Mouse (Mus musculus) adrenal gland, postnatal 14 days (tissue): ENCODE measurements around the gene Relb. TPM values are rescaled to one million over a fixed set of nuclear protein-coding genes. Genes with fewer than 3 reads are reported as not detected.
A peak's percentile ranks its signal among the peaks of the same experiment; 100 is the strongest.

Experiments
- DNase-seq: peaks from one replicate; pipeline ENCODE4 v3.0.0; 2021; ENCODE audit warnings: mixed read lengths
- long read RNA-seq, 2 experiments: library from polyadenylated mRNA; stranded (forward); transcript quantifications; one replicate each; pipeline ENCODE4 v2.0.0; 2021
- total RNA-seq: library from RNA; stranded (reverse); gene quantifications from 2 replicates; pipeline ENCODE4 v1.2.3, GENCODE M21; 2021

Gene Relb
- 19.3 and 26.2 TPM in 2 replicates for total RNA-seq
- long read RNA-seq, experiment 1, transcript Relb-201 (11 exons, 2,200 nt): major isoform, 31 of 48 reads
- long read RNA-seq, experiment 1, partial matches to known transcripts: 0 of 48 reads
- long read RNA-seq, experiment 1, other reads (novel, unspliced or antisense): 15 of 48 reads
- long read RNA-seq, experiment 2, transcript Relb-201 (11 exons, 2,200 nt): major isoform, 19 of 32 reads
- long read RNA-seq, experiment 2, partial matches to known transcripts: 2 of 32 reads
- long read RNA-seq, experiment 2, other reads (novel, unspliced or antisense): 10 of 32 reads

DNA sequence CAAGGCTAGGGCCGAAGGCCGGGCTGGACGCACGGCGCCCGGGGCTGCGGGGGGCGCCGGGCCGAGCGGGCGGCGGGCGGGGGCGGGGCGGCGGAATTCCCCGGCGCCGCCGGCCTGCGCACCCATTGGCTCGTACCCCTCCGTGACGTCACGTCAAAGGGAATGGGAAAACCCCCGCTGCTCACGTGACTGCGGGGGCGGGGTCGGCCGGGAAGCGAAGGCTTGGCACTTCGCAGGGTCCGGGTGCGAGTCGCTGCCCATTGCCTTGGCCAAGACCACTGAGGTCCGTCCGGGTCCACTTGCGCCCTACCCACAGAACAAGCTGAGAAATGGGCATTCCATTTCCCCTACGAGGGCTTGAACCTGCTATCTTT is at the start of gene Relb:
TSS of gene Relb (minus strand) at position 78 of the 374 bp plus-strand sequence.
- peak; percentile 97 for DNase-seq

DNA sequence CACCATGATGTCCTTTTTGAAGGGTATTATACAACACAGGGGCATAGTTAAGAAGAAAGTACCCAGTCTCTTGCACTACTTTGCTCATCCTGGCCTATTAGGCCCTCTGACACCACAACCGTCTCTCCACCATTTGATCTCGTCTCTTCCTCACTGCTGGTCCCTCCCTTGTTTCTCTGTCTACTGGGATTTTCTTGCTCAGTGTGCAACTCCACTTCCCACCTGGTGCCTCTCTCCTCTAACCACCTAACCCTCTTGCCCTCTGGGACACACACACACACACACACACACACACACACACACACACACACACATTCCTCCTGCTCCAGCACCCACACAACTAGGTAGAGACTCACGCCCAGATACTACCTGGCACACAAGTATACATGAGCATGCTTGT is 49.7 kb upstream of the Relb start:
- no peak for DNase-seq

DNA sequence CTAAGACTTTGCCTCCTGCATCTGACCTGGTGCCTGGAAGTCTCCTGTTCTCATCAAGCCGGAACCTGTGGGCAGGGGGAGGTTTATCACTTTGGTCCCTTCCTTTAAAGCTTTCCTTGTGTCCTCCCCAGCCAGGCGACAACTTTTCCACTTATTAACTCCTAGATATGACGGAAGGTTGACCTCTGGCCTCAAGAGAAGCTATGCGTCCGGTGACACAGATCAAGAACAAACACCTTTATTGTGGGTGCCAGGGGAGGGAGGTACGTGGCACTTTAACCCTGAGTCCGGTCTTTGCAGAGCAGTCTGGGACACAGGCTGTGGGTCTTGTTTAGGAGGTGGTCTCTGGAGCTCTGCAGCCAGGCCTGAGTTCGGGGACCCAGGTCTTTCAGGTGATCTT is 48.6 kb upstream of the Relb start, which contains the start of gene Apoc2:
TSS of gene Apoc2 (minus strand) at position 70 of the 400 bp plus-strand sequence.
- DNase-seq: no peak

DNA sequence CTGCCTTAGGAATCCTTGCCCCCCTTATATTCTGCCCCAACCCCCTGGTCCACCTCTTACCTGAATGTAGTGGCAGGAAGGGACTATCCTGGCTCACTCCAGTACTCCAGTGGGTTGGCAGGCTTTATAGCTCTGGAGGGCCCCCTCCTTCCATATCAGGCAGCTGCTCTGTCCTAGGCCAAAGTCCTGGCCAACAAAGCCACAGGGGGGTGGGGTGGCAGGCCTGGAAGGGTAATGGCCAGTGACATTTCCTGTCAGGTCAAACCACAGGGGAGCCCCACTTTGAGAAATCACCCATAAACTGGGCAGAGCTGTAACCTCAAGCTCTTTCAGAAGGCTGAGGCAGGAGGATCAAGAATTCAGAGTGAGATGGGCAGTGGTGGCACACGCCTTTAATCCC is 47.4 kb upstream of the Relb start:
- DNase-seq: no peak

DNA sequence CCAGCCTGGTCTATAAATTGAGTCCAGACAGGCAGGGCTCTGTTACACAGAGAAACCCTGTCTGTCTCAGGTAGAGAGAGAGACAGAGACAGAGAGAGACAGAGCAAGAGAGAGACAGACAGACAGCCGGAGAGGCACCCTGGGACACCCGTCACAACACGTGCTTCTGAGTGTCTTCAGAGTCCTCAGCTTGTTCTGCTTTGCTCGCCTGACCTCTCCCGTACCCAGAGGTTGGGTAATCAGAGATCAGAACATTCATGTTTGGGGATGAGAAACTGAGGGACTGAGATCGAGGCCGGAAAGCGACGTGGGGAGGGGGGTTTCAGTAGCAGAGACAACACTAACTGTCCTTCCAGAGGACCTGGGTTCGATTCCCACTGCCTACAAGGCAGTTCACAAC is 46.6 kb upstream of the Relb start:
- DNase-seq: no peak

DNA sequence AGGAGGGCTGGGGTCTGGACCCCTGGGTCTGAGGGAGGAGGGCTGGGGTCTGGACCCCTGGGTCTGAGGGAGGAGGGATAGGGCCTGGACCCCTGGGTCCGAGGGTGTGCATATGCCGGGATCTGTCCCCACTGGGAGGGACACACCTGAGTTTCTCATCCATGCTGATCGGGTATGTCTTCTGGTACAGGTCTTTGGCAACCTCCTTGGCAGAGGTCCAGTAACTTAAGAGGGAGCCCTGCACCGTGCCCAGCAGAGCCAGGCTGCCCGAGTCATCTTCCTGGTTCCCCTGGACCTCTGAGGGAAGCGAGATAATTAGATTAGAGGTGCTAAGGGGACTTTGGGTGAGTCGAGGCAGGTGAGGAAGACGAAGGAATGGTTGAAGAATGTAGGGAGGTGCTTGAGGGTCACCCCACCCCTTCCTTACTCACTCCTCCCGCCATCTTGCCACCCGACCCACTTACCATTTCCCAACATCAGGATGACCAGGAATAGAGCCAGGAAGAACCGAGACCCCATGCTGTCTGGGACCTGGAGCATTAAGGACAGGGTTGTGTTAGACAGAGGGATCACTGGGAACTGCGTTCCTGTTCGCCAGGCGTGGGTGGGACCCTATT is 44.0 kb upstream of the Relb start:
- peak; percentile 29 for DNase-seq

DNA sequence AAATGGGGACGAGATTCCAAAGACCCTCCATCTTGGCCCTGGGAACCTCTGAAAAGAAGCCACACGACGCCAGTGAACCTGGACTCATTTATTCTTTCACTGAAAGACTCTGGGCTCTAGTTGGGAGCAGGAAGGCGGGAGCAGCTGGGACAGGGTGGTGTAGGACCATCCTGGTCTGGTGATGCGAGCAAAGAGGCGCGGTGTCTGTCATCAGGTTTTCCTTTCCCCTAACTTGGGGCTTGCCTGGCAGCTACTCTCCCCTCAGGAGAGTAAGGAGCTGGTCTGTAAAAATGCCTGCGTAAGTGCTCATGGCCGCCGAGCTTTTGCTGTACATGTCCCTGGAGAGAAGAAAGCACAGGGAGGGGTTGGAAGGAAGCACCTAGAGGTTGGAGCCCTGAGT is 42.3 kb upstream of the Relb start:
- no peak for DNase-seq

DNA sequence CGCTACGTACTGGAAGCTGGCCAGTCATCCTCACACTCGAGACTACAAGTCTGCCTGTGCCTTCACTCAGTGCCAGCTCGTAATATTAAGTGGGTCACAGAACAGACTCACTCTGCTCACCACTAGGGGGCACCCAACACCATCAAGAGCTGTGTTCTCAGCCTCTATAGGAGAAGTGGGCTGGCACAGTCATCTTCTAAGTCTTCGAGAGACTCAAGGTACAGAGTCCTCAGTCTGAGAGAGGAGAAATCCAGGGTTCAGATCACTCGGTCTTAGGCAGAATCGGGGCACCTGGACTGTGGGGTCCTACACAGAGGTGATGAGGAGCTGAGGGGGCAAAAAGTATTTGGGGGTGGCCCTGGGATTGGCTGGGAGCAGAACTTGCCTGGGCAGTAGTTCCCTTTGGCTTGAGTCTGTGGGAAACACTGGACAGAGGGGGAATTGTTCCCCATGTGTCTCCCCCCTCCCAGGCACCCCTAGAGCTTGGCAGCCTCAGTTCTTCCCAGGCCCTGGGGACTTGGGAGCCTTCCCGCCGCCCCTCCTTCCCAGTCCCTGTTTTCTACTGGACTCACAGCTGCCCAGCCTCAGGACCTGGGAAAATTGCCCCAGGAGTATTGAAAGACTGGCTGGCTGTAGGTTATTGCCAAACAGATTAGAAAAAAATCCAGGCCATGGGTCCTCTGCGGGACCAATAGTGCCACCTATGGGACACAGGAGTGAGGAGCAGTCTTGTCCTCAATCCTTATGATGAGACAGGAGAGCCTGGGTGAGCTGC is 39.9 kb upstream of the Relb start:
- DNase-seq: peak; percentile 96

DNA sequence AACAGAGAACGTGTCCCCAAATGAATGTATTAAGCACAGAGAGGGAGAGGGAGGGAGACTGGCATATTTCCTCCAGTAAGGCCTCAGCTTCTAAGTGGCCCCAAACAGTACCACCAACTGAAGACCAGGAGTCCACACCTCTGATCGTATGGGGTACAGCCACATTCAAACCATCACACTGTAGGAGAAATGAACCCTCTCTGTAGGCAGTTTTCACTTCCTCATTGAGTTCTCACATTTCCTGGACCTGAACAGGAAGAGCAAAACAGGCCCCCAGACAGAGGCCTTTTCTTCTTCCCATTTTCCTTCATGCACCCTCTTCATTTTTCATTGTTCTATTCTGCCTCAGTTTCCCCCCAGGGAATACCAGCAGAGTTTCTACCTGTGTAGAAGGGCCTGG is 38.2 kb upstream of the Relb start:
- DNase-seq: no peak

DNA sequence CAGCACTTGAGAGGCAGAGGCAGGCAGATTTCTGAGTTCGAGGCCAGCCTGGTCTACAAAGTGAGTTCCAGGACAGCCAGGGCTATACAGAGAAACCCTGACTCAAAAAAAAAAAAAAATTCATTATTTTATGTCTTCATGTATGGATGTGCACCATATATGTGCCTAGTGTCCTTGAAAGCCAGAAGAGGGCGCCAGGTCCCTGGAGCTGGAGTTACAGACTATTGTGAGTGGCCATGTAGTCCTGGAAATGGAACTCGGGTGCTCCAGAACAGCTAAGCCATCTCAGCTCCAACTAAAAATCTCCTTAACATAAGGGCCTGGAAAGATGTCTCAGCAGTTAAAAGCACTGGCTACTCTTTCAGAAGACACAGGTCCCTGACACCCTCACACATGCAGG is 37.5 kb upstream of the Relb start:
- DNase-seq: peak; percentile 20

DNA sequence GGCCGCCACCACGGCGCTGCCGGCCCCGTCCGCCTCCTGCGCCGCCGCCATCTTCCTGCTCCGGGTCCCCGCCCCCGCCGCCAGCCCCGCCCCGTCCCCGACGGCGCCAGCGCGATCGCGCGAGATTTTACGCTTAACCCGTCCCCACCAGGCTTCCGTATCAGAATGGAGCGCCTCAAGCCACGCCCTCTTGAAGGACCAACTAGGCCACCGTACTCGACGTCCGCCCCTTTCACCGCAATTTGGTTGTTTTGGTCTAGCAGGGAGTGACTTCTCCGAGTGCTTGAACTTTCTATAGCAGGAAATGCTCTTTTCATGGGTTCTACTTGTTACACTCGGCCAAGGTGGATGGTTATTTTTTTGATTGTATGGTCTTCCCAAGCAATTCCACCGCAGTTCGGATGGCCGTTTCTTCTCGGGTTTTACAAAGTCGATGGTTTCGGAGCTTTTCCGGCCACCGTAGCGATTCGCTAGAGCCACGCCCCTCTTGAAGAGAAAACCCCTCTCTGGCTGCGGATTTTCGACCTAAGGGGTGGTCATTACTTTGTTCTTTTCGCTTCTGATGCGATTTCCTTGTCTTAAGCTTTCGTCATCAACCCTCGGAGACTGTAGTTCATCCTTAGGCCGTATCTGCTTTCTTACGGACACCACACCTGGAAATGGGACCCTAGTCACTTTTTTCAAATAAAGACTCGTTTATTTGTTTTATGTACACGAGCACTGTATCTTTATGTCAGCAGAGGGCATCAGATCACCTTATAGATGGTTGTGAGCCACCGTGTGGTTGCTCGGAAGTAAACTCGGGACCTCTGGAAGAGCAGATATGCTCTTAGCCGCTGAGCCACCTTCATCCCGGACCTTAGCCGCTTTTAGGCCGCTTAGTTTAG is 36.0 kb upstream of the Relb start, which contains the start of gene Clptm1:
TSS of gene Clptm1 (minus strand) at position 79 of the 887 bp plus-strand sequence.
- DNase-seq: peak; percentile 98

DNA sequence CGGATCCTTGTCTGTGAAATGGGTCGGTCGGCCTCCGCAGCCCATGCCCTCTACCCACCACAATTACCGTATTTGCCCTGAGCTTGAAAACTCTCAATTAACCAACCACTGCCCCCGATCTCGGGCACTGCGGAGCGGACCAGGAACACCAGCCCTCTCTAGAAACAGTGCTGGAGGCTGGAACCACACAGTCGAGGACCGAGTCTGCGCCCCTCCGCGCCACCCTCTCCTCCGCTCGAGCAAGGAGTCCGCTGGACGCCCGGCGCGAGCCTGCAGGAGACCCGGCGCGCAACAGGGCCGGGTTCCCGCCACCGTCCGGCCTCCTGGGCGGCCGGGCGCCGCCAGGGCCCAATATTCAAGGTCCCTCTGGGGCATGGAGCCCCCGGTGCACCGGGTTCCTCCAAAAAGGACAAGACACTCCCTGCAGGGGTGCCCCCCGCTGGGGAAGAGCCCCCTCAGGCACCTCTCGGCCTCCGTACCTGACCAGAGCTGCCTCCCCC is 35.3 kb upstream of the Relb start:
- no peak for DNase-seq

DNA sequence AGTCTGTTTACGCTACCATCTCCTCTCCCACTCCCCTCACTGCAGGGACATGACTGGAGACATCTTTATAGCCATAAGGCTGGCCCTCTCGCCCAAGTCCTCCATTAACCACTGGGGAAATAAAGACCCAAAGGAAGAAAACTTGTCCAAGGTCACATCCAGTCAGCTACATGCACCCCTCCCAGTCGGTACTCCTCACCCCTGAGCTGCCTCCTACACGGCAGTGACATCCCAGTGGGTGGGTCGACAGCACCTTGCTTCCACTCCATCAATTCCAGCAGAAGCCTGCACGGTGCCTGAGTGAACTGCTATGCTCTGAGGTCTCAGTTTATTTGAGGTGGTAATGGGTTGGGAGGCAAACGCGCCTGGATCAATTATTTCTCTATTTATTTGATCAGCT is 34.7 kb upstream of the Relb start:
- peak; percentile 11 for DNase-seq

DNA sequence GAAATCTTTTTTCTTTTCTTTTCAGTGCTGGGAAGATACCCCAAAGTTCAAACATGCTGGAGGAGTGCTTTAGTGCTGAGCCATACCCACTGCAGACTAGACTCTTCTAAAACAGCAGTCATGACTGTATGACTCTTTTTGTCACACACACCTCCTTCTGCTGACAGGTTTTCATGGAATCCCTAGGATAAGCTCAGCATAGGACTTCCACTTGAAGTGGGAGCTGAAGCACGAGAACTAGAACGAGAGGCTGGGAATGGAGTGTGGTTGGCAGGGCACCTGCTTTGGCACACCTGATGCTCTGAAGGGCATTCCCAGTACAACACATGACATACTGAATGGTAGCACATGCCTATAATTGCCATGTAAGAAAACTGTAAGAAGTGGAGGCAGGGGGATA is 23.4 kb upstream of the Relb start:
- no peak for DNase-seq

DNA sequence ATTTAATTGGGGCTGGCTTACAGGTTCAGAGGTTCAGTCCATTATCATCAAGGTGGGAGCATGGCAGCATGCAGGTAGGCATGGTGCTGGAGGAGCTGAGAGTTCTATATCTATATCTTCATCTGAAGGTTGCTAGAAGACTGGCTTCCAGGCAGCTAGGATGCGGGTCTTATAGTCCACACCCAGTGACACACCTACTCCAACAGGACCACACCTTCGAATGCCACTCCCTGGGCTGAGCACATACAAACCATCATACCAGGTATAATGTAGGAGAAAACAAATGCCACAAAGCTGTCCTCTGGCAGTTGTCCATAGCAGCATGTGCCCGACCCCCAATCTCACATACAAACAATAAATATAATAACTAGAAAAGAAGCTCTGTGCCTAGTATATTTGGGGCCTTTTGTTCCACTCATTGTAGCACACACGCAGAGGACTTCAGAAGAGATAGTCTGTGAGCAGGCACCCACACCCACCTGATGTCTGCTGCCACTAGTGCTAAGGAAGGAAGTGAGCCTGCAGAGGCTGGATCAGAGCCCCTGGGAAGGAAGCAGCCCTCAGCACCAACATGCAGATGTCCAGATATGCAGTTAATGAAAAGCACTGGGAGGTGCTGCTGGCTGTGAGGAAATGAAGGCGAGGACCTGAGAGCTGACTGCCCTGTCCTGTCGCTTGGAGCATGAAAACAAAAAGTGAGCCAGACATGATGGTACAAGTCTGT is 22.0 kb upstream of the Relb start:
- peak; percentile 11 for DNase-seq

DNA sequence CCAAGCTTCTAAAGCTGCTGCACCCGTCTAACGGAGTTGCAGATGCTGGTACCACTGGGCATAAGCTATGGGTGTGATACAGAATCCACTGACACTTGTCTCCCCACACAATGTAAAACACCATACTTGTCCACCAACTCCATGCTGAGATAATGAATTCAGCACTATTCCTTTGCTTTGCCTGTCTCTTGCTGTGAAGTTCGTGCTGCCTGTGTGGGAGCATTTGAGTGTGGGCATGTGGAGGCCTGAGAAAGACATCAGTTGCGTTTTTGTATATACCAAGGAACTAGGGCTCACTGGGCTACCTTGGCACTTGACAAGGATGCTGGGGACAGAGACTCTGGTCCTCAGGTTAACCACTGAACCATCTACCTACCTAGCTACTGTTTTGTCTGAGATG is 12.0 kb upstream of the Relb start:
- no peak for DNase-seq

DNA sequence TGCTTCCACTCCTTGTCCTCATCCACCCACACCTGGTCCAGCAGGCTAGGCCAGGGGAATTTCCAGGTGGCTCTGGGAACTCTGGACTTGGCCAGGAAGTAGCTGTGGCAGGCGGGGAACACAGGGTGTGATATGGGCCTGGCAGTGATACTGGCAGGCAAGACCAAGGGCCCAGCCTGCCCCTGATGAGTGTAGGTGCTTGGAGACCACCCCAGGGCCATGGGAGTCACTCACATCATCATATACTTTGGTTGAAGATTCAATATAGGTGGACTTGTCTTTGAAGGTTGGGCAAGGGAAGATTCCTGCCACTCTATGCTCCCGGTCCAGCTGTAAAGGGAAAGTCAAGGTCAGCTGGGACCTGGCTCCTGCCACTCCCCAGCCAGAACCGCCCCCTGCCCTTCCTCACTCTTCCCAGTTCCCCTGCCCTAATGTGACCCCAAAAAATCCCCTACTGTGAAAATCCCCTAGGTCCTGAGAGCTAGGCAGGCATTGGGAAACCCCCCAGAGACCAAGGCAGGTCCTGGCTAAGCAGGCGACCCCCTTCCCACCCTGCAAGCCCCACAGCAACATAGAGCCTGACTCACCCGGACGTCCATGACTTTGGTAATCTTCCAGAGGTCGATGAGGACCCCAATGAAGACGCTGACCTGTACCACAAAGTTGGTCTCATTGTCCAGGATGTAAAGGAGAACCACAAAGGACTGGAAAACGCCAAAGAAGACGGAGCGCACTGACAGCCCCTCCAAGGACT is 6.0 kb upstream of the Relb start:
- no peak for DNase-seq

DNA sequence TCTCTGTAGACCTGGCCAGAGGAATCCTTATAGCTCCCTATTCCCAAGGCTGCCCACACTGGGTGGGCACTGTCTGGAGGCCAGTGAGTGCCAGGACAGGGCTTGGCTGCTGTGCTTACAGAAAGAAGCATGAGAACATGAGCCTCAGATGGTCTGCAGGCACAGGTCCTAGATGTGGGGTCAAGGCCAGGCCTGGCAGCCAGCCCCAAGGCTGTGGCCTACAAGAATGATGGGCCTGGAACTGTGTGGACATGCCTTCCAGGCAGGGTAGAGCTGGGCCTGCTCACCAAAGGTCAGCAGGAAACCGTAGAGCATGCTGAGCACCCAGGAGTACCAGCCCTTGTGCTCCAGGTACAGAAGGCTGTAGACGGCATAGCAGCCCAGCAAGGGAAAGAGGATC is 5.4 kb upstream of the Relb start:
- peak; percentile 90 for DNase-seq

DNA sequence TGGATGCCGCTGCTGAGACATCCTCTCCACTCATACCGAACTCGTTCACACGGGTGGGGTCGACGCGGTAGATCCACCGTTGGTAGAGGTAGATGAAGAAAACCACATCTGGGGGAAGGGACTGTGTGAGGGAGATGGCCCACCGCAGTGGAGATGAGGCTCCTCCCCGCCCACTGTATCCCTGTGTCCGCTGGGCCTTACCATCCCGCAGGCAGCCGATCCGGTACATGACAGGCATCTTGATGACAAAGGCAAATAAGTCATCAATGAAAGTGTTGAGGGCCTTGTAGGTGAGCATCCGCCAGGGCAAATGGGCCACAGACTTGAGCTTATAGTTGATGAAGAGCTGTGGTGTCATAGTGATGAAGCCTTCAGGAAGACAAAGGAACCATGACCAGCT is 4.6 kb upstream of the Relb start:
- DNase-seq: no peak

DNA sequence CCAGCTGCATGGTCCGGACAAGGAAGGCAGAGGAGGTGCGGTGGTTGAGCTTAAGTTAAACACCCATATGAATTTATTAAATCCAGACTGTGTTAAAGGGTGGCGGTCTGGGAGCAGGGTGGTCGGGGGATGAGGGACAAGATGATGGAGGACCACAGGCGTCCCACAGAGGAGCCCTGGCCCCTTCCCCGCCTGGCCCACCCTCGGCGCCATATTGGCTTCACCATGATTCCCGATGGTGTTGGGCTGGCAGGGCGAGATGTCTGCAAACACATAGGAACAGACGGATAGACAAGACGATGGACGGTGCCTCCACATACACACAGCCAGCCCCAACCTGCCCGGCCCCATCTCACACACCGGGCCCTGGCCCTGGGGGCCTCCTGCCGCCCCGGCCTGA is 4.0 kb upstream of the Relb start:
- DNase-seq: no peak

DNA sequence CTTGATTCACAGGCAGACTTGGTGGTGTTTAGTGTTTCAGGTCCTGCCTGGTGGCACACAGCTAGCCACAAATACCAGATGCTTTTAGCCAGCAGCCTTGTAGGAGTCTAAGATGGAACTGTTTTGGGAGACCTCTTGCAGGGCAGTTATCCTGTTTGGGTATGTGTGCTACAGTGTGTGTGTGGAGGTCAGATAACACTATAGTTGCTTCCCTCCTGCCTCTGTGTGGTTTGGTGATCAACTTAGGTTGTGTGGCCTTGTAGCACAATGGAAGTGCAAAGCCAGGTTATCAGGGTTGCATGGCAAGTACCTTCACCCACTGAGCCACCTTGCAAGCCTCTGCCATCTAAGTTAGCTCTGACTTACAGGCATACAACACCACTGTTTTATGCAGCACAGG is 3.5 kb upstream of the Relb start:
- DNase-seq: no peak
